Mouse (Mus musculus) R1 (cell line): ENCODE data around the gene Asic2.
A peak's percentile ranks its signal among the peaks of the same experiment; 100 is the strongest.

Experiments
- DNase-seq: peaks from one replicate; pipeline ENCODE4 v3.0.0-alpha.2; 2018; ENCODE audit warnings: low read depth, low spot score

Gene Asic2

DNA sequence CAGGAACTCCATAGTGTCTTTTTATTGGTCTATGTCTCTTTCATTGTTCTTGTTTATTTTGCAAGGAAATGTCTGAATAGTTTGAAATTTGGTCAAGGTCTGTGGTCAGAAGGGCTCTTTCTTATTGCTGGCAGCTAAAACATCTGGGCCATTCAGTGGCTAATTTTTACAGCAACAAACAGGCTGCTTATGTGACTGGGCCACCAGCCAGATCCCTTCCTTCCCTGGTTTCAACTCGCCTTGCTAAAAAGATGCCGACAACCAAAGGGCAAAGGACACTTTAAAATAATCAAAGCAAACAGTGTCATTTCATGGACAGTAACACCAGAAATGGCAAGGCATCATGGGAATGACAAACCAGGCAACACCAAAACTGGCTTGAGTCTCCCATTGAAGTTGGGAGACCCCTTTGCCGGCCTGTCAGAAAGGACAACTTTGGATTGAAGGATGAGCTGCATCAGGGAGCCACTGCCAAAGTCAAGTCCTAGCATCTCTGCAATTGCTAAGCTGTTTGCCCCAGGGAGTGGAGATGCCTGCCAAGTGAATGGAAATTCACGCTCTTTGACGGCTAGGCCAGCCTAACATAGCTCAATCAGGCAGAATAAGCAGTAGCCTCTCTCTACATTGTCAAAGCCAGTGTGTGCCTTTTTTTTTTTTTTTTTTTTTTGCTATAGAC, 123.1 kb downstream of the Asic2 start:
- DNase-seq: no peak

DNA sequence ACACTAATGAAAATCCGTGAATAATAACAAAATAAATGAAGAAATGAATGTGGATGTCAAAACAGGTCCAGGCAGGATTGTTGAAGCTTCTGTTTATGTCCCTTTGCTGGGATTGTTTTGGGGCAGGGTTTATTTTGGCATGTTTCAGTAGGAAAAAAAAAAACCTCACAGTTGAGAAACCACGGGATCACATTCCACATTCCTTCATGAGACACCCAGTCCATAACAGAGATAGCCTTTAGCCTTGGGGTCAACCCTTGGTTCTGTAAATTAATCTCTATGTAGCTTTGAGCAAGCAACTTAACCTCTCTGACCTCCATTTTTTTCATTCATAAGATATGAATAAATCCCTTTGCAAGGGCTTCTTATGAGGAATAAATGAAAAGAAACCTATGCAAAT, 127.3 kb downstream of the Asic2 start:
- DNase-seq: no peak

DNA sequence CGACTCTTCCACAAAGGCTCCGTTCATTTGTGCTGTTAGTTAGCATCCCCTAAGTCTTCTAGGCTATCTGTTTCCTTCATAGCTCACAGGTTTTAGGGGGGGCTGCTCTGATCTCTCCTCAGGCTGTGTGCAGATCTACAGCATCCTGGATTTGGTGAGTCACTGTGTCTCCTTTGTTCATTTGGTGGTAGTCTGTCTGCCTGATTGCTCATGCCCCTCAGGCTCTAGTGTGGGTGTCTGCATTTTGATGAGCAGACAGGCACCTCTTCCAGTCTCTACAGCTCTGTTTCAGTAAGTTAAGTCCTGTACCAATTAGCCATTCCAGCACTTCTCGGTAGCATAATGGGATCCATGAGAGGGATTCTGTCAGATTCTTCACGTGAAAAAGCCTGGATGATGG, 129.8 kb downstream of the Asic2 start:
- DNase-seq: no peak

DNA sequence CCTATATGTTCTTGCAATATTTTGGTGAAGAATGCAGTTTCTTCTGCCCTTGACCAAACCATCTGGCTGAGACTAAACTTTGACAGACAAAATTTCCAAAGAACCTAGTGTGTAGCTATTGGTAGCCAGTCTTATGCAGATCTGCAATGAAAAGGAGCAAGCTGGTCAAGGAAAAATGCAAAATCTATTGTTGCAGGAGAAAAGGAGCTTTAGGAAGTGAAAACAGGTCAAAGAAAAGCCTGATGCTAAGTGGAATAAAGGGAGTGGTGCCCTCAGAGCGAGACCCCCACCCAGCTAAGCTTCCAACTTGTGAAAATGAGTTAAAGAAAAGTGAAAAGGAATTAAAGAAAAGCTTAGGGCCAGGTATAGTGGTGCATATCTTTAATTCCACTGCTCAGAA, 135.9 kb downstream of the Asic2 start:
- peak; percentile 88 for DNase-seq

DNA sequence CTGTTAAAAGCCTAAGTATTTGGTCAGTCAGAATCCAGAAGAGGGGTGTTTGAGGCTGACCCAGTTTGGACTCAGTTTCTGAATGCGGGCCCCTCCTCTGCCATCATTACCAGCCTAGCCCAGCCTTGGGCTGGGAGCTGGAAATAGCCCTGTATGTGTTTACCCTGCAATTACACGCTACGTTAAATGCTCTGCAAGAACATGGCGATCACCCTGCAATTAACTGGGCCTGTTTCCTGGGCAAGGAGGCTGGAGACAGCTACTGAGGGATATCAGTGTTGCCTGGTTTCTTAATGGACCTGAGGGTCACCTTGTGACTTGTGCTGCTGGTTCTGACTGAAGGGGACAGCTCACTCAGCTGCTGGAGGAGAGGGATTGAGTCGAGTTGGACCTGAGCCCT, 151.7 kb downstream of the Asic2 start:
- no peak for DNase-seq

DNA sequence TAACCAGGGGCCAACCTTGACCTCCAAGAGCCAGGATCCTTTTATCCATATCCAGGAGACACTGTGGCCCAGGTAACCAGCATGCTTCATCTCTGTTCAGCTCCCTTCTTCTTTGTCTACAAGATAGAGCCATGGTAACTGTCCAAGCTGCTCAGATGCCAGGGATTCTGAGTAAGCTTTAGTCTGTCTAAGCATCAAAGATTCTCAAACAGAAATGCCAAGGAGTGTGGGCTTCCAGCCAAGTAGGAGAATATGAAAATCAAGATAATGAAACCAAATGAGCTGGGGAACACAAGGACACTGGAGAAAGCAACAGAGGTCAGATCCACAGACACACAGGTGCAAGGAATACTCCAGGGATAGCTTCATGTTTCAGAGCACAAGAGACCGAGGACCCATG, 153.4 kb downstream of the Asic2 start:
- DNase-seq: no peak

DNA sequence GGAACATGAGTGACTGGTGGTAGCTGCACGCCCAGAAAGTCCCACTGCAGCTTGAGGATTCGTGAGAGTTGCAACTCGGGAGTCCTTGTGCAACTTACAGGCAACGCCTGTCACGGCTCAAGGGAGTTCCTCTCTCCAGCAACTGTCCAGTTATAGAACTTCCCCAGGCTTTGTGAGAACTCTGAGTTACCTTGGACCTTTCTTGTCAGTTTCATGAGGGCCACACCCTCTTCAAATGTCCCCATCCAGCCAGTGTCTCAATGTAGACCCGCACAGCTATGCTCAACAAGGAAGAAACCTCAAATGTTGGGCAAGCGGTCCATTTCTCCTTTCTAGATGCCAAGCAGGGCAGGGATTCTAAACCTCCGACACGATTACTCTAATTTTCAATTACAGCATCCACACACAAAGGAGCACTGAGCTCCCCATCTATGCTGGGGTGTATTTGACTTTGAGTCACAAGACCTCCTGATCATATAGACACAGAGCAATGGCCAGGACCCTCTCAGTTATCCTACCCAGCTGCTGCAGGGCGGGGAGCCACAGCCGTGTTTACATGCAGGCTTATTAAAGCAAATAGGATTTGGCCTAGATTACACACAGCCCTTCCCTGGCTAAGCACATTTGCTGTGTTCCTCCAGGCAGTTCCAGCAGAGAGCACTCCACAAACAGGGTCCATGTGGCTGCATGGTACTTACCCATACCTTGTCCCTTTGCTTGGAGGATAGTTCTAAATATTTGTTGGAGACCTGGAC, 161.2 kb downstream of the Asic2 start:
- no peak for DNase-seq

DNA sequence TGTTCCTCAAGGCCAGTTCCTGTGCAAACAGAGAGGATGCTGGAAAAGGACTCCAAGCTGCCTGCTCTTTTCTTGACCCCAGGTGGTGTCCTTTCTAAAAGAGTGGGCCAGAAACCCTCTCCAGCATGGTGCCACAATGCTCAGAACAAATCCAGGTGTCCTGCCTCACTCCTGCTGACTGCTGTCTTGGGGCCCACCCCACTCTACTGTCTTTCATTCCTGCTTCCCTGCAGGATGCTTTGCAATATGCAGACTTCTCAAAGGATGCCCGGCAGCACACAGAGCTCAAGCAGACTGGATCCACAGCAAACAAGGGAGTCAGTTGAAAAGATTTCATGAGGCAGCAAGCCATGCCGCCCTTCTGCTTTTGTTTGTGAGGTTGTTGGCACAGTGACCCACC, 164.7 kb downstream of the Asic2 start:
- peak; percentile 84 for DNase-seq

DNA sequence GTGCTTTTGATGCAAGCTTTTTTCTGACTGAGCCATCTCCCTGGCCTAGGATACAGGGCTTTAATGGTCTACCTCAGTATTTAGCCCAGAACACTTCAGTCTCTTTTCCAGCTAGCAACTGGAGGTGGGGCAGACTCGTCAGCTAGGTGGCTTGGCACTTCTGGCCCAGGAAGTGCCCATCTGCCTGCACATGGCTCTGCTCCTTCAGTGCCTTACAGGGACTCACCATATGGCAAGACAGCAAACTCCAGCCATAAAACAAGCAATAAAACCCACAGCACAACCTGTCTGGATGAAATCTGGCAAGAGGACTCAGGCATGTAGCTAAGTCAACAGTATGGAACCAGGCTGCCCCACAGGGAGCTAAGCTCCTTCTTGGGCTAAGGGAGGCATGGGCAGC, 165.6 kb downstream of the Asic2 start:
- DNase-seq: no peak

DNA sequence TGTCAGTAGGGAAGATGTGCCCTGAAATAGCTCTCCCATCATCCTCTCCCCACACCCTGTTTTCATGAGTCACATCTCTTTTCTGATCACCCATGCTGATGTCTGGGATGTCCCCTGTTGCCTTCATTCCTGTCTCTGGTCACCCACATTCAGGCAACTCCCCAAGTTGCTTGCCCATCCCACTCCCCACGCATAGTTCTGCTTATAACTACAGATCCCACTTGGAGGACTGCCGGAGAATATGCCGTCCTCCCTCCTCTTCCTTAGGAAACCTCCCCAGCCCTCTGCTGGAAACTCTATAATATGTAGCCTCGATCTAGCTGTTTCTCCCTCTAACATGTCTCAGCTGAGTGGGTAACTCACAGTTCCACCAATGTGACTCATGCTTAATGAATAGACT, 167.4 kb downstream of the Asic2 start:
- DNase-seq: no peak

DNA sequence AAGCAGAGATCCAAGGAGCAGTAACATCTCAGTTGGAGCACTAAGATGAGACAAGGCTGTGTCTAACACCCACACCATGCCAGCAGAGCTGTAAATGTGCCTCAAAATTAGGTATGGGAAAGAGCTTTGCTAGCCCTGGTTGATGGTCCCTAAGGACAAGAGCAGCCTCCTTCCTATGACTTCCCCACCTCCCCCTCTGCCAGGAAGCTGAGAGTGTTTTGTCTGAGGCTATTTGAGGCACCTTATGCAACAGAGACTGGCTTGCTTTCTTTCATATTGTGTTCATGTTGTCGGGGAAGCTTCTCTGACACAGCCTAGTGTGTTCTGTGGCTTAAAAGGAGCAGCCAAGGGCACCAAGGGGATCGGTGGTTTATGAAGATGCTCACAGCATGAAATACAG, 174.7 kb downstream of the Asic2 start:
- DNase-seq: no peak

DNA sequence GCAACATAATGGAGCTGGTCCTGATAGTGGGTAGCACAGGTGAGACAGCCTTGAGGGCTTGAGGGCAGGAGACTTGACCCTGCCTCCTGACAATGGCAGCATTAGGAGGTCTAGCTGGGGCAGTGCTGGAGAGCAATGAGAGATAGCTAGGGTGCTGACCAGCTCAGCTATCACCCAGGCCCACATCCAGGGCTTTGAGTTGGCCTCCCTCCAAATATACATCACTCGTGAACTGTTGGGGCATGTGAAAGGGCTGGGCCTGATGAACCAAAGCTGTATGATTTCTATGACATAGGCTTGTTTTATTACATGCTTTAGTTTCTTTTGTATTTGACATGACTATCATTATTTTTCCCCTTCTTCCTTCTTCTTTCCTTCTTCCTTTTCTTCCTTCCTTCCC, 176.7 kb downstream of the Asic2 start:
- no peak for DNase-seq

DNA sequence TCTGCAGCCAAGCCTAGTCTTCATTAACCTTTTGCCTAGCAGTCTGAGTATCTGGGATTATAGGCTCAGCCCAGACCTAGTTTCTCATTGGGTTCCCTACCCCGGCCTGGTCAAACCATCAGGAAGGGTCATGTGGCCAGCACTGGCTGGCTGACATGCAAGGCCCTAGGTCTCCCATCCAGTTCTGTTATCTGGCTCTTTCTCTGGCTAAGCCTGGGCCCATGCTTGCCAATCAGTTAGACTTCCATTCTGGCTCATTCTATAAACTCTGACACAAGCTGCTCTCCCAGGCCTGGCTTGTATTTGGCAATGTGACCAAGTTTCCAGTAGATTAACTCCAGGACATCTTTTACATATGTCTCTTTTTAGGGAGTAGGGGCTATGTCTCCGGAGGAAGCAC, 187.7 kb downstream of the Asic2 start:
- DNase-seq: no peak

DNA sequence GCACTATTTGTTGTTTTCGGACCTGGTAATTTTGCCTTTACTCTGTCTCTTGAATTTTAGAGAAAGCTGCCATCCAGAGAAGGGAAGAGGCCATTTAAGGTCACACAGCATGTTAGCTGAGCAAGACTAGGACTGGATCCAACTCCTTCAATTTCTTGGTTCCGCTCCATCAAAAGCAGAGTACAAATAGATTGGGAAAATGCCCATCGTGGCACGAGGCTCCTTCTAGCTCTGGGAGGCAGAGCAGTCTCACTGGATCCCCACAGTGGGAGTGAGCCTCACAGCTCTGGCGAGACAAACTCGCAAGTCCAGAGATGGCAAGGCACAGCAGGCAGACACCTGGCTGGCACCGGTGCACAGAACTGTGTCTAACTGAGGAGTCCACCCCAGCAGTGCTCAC, 188.4 kb downstream of the Asic2 start:
- no peak for DNase-seq

DNA sequence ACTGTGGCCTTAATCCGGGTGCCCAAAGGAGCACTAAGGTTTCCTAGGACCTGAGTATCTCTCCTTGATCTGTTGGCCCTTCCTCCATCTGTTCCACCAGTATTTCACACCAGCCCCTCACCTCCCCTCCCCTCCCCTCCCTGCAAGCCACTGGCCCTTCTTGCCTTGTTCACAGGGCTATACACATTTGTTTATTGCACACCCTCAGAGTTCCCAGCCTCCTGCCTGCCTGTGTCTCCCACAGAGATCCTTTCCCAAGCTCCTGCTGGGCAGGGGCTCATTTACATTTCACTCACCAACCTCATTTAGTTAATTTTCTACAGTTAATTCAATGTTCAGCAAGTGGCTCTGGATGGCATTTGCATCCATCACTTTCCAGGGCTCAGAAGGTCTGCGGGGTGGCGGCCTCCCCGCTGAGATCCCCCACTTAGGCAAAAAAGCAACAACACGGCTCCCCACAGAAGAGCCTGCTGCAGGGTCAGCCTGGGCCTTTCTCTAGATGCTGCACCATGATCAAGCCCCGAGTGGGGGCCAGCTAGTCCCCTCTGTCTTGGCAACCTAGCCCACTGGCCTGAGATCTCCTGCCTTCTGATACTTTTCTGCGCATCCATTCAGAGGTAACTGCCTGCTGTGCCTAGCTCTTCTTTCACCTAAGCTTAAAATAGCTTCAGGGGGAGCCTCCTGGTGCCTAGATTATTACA, 196.9 kb downstream of the Asic2 start:
- DNase-seq: peak; percentile 10

DNA sequence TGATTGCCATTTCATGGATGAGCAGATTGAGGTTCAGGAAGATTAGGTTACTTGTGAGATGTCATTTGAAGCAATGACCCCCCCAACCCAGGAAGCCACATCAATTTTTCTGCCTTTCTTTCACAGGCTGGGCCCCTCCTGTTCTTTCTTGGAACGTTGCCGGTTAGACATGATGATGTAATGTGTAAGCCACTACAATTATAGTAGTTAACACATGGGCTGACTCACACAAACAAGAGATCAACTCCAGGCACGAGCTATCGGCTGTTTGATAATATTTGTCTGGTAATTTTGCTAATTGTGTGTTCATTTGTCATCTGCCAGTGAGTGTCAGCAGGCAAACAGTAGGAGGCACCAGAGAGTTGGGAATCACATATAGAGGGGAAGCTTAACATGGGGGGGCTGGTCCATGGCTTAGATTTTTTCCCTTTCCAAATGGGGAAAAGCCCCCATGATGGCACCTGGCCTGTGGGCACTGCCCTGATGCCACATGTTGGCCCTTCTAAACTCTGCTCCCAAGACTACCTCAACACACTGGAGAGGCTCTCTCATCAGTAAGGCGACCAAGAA, 198.5 kb downstream of the Asic2 start:
- DNase-seq: no peak

DNA sequence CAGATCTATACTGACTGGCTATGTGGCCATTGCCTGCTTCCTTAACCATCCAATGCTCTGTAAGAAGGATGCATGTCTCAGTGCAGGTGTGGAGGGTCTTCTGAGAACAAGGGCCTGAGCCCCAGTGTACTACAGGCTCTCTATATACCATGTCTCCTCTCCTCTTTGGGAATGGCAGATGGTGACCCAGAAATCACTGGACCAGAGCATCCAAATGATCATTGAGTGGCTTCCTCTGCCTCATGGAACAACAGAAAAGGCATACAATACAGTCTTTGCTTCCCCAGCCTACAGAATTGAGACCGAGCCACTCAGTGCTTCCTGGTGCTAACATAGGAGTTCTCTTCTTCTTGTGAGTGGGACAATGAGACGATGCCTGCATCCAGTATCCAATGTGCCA, 200.0 kb downstream of the Asic2 start:
- no peak for DNase-seq

DNA sequence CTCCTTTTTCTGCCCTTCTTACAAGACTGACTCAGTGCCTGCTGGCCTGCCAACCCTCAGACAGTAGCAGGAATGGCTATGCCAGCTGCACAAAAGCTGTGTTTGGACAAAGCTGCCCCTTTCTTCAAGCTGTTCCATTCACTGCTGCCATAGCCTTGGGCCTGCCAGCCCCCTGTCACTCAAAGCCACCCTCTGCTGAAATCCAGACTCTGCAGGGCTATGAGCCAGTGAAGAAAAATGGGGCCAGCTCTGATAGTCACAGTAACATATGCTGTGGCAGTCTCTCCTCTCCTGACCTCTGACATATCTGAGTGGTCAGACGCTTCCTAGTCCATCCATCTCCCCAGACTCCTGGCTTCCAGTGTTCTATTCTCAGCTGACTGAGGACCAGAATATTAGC, 200.5 kb downstream of the Asic2 start:
- no peak for DNase-seq

DNA sequence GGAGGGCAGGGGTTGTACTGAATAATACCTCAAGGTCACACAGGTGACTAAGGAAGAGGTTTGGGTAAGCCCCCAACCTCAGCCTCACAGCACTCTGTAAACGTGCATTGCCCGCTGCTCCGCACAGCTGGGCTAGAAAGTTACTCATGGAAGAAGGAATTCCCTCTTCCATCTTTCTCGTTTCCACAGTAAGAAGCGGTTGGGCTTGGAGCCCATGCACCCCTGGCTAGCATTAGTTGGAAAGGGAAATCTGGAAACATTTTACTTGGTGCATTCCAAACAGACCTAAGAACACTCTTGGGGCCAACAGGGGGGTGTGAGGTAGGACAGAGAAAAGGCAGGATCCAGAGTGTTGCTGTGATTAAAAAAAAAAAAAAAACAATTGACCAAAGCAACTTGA, 203.0 kb downstream of the Asic2 start:
- no peak for DNase-seq

DNA sequence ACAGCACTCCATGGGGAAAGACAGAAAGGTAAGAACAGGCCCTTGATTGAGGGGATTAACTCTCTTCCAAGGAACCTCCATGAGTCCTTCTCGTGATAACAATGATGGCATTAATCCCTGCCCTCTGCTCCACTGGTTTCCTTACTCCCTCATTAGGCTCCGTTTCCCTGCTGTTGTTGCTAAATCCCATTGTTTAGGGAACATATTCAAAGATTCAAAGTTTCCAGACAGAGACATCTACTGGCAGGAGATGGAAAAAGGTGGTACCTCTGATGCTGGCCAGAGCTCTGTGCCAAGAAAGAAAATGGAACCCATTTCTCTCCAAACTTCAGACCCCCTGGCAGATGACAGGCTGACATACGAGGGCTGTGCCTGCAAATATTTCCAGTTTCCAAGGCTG, 203.5 kb downstream of the Asic2 start:
- DNase-seq: no peak

DNA sequence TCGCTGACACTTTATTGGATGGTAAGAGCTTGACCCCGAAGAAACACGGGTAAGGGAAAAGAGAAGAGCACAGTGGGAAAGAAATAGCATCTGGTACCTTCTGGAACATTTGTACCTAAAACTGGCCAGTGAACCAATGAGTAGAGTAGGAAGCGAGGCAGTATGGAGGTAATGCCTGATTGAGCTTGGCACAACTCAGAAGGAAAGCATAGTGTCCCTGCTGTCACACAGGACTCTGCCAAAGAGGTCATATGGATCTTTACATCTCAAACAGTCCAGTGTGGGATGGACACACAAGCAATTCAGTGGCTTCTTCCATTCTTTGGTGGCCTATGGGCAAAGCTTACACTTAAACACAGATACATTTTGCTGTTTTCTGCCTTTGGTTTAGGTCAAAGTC, 211.0 kb downstream of the Asic2 start:
- DNase-seq: no peak

DNA sequence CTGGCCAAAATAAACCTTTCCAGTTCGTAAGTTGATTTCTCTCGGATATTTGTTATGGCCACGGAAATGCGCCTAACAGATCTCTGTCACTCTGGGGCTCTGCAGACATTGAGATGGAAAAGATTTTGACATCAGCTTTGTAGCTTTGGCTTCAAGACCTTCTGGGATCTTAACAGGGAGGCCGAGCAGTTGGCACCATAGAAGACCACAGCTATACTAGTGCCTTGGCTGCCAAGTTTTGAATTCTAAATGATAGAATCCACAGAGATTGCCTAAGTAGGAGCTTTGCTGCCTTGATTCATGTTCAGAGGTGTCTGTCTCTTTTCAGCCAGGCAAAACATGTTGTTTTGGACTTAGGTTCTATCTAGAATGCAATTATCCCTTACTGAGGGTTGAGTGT, 217.4 kb downstream of the Asic2 start:
- no peak for DNase-seq

DNA sequence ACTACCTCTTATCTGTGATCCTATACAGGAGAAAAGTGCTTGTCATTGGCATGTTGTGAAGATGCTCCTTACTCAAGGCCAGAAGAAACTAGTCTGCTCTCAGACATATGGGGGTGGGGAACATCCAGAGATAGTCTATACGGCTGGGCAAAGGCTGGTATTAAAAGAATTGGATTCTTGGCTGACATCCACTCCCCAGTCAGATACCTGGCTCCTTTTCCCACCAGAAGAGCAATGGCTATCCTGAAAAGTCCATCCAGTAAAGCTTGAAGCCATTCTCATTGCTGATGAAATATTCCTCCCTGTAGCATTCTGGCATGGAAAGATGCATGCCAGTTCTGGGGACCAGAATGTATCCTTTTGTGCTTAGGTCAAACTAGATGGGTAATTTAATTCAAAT, 218.2 kb downstream of the Asic2 start:
- no peak for DNase-seq
